Mouse (Mus musculus) central nervous system, embryonic 18 days (tissue): Measurements from ENCODE around the gene Zscan20. TPM values are rescaled to one million over a fixed set of nuclear protein-coding genes. Genes with fewer than 3 reads are reported as not detected.

ENCODE experiments used
- polyA plus RNA-seq: library from polyadenylated mRNA; depleted of rRNA; stranded (reverse); fragments of >200 nt; gene quantifications from 2 replicates; pipeline ENCODE4 v1.2.3, GENCODE M21; 2012; rRNA removed

Gene Zscan20
- polyA plus RNA-seq = 4.6 and 4.7 TPM in 2 replicates

DNA sequence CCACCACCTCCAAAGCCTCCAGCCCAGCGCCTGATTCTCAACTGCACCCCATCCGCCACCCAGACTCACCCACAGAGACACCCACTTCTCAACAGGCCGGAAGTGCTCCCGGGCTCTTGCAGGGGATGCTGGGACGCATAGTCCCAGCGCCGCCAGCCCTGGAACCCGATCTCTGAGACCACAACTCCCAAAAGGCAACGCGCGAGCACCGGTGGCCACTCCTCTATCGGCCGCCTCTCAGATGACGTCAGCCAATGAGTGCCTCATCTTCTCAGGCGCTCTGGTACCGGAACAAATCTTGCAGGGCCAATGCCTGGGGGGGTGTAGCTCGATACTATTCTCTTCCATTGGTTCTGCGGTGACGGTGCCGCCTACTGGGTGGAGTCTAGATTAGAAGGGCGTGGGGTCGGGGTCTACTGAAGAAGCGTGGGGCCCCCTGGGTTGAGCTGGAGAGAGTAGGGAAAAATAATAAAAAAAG lies at the start of gene Zscan20:
Gene Zscan20, minus strand, starts transcription at position 174 of the 478 bp plus-strand sequence.

DNA sequence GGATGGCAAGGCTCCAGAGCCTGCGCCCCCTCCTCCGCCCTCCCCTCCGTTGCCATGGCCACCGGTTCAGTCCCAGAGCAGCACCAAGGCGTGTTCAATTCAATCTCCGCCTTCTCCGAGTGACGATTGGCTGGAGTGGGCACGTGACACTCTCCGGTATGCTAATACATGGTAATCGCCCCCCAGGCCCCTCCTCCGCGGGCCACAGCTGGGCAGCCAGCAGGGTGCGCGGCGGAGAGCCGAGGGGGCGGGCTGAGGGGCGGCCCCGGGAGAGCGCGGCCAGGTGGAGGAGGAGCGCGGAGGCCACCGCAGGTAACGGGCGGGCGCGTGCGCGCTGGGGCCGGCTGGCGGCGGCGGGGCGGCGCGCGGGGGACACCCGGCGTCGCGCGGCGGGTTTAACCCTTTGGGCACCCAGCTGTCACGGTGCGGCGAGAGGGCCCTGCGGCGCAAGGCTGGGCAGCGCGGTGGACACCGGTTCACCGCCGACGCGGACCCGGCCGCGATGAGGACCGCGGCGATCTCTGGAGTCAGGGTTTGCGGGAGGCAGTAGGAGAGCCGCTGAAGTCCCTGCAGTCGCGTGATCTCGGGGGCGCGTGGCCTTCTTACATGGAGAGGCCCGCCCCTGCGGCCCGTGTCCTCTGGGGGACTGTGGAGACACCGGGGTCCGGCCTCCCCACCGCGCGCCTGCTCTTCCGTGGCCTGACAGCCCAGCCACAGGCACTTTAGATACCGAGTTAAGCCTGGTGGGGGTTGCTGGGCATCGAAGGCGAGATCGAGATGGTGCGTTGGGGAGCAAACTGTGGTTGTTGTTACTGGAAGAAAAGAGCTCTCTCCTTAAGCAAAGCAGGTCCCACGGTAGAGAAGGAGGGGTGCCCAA lies 44.8 kb upstream of the Zscan20 start, which contains the start of gene Phc2:
Gene Phc2, plus strand, starts transcription at position 198 of the 877 bp plus-strand sequence.

DNA sequence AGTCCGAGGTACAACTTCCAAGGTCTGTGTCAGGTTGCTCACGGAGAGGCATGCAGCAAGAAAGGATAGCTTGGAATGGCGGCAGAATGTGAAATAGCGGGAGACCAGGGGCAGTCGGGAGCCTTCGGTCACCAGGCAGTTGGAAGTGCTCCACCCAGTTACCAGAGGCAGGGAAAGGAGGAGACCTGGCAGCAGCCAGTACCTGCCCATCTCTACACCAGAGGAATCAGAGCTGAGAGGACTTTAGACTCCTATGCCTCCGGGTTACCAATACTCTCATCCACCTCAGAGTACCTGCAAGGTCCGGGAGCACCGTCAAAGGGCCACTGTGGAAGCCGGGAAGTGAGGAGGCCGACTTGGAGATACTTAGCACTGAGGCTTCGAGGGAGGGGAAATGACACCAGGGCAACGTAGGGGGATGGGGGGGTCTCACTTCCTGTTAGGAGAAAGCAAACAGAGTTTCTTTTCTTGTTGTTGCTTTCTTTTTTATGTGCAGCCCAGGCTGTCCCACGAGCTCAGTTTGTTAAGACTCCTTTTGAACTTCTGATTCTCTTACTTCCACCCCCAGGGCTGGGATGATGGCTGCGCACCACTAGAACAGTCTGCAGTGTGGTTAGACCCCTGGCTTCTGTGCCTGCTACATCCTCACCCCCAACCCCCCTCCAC lies 8.5 kb upstream of the Zscan20 start, which contains the start of gene Tlr12:
Gene Tlr12, minus strand, starts transcription at position 374 of the 666 bp plus-strand sequence.

Other genes with a start within 250 kb of the Zscan20 start
- 1.4 and 1.5 TPM in 2 replicates for gene Tlr12, start 8.5 kb upstream of the Zscan20 start, polyA plus RNA-seq
- gene Phc2, start 44.6 kb upstream of the Zscan20 start, polyA plus RNA-seq = 94.2 and 105 TPM in 2 replicates
- 2.4 and 3.2 TPM in 2 replicates for gene A3galt2, start 145.3 kb upstream of the Zscan20 start, polyA plus RNA-seq
- 34.1 and 49.2 TPM in 2 replicates for gene Zfp362, start 195.9 kb upstream of the Zscan20 start, polyA plus RNA-seq